Mouse (Mus musculus) kidney, adult 2 months (tissue): Measurements from ENCODE around the gene Lrrc36.

Experiments
- CTCF ChIP-seq: fragments of 200-500 bp; conservative IDR thresholded peaks from 2 replicates; pipeline ENCODE4 v1.5.1; 2011; ENCODE audit warnings: low read depth, mild to moderate bottlenecking, control low read depth, low read length, moderate library complexity, mixed read lengths; ENCODE audit not compliant: insufficient read depth, insufficient read length
- POLR2A ChIP-seq: fragments of 200-500 bp; IDR thresholded peaks from one replicate; pipeline ENCODE4 v1.6.1; 2011; ENCODE audit warnings: low read depth, low read length, control low read depth

DNA sequence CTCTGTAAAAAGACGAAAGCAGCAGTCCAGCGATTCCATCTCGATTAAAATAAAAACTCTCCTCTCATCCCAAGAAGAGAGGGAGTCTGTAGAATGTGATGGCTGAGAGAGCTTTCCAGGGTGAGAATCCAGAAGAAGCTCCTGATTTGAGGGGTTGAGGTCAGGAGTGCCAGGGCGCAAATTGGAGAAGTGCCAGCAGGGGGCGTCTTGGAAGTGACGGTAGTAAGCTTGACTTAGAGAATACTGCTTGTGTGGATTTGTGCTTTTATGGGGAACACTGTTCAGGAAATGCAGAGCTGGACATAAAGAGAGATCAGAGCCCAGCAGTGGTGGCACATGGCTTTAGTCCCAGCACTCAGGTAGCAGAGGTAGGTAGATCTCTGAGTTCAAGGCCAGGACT, 28.1 kb downstream of the Lrrc36 start:
- no peak for TF ChIP-seq POLR2A
- no peak; the same call in 1 of the 2 replicates for TF ChIP-seq CTCF
